ENCODE assay signal across 29 mouse cellular contexts in the genomic region with DNA sequence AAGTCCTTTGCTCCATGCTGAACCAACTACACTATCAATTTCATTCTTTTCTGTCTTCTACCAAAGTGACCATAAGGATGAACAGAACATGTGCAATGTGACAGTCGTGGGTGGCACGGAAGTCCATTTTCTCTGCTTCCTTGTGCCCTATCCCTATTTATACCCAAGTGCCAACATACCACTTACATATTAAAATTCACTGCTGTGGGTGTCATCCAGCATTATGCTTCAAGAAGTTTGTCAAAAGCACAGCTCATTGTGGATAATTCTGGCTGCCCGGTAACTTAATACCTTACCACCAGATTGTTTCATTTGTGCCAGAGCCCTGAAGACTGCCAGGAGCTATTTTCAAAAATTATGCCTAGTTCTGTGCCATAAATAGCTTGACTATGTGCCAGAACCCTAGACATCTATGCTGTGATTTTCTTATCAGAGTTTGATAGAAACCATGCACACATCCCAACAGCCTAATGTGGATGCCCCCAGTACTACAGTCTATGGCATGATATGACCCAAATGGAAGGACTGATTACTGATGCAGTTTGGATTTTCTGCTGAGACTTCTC. TPM values are rescaled to one million over a fixed set of nuclear protein-coding genes. Genes with fewer than 3 reads are reported as not detected.
DNase-seq lines count a peak whose midpoint lies in the region; ATAC-seq and TF ChIP-seq lines count a peak whose summit lies in the region.
"Had no signal": no experiment of that assay in that cellular context is flagged by ENCODE, and none has a peak within 500 bp of the region (broad histone marks: within the 10 kb centered on the region; RNA-seq: fewer than 3 reads in every experiment).

No protein-coding gene starts in this region.

- peak; percentile 55 to 61 for DNase-seq in heart, adult 18-20 months
- DNase-seq in heart, embryonic 10.5 days (ENCODE audit: low spot score), result no peak
- DNase-seq in heart, adult 11 months, result no peak
- peak; percentile 31 to 54 for DNase-seq in heart, postnatal 10 days
- DNase-seq: adrenal gland, postnatal 36 days; cerebellum, adult 2 months; cerebellum, postnatal 25 days; kidney, adult 8-10 months; lung, embryonic 14.5 days; lung, postnatal 14 days; retina, postnatal 1 day; spleen, adult 18-20 months; thymus, postnatal 25 days had no signal

- H3K9ac ChIP-seq in heart, embryonic 14.5 days (ENCODE audit: low read length), result no peak overlapping the region
- H3K9ac ChIP-seq: forebrain, embryonic 13.5 days; hindbrain, embryonic 12.5 days; intestine, embryonic 15.5 days; limb, embryonic 12.5 days; liver, embryonic 15.5 days; lung, embryonic 14.5 days; midbrain, embryonic 15.5 days; neural tube, embryonic 15.5 days had no signal

- TF ChIP-seq POLR2A in cortical plate, adult 2 months (IDR thresholded peaks at IDR 0.05; ENCODE audit: extremely low read depth, insufficient read depth, low read length), result no peak

- intact Hi-C loops in heart, postnatal 10 days (cut with DNase I), result no loop called here

- H3K27ac ChIP-seq in heart, embryonic 10.5 days, result no peak overlapping the region
- H3K27ac ChIP-seq in heart, embryonic 14.5 days (replicated peaks in 1 of 2; ENCODE audit: control insufficient read depth in 1 of 2, insufficient read depth in 1 of 2, low read depth in 2 of 2, low read length in 2 of 2), result peak overlapping the region in 1 of 2 experiments; percentile 53; a peak in 3 of 4 replicates
- 0 out of 2 replicates have a peak overlapping the region, but pooled peaks have one; percentile 13 for H3K27ac ChIP-seq in cortical plate, adult 2 months (ENCODE audit: insufficient read depth, low read length)
- H3K27ac ChIP-seq: forebrain, embryonic 13.5 days; hindbrain, embryonic 12.5 days; hindbrain, postnatal 0 days; intestine, embryonic 15.5 days; kidney, postnatal 0 days; limb, embryonic 12.5 days; liver, embryonic 15.5 days; midbrain, embryonic 10.5 days; midbrain, embryonic 15.5 days; neural tube, embryonic 15.5 days had no signal

- H3K9me3 ChIP-seq in heart, embryonic 10.5 days, result no peaks in the 10 kb centered on the region
- H3K9me3 ChIP-seq in heart, embryonic 14.5 days (ENCODE audit: control insufficient read depth, low read length), result no peaks in the 10 kb centered on the region
- H3K9me3 ChIP-seq: forebrain, embryonic 13.5 days; hindbrain, embryonic 12.5 days; intestine, embryonic 15.5 days; limb, embryonic 12.5 days; liver, embryonic 15.5 days; midbrain, embryonic 10.5 days; midbrain, embryonic 15.5 days; neural tube, embryonic 15.5 days had no signal

- no peak overlapping the region for H3K4me2 ChIP-seq in heart, embryonic 14.5 days (ENCODE audit: low read length)
- H3K4me2 ChIP-seq: forebrain, embryonic 13.5 days; hindbrain, embryonic 12.5 days; intestine, embryonic 15.5 days; limb, embryonic 12.5 days; liver, embryonic 15.5 days; lung, embryonic 14.5 days; midbrain, embryonic 15.5 days; neural tube, embryonic 15.5 days had no signal

- no peaks in the 10 kb centered on the region for H3K36me3 ChIP-seq in heart, embryonic 10.5 days
- H3K36me3 ChIP-seq in heart, embryonic 14.5 days (ENCODE audit: control insufficient read depth, insufficient read depth, low read length), result no peaks in the 10 kb centered on the region
- H3K36me3 ChIP-seq: hindbrain, embryonic 12.5 days; intestine, embryonic 15.5 days; limb, embryonic 12.5 days; liver, embryonic 15.5 days; midbrain, embryonic 10.5 days; midbrain, embryonic 15.5 days; neural tube, embryonic 15.5 days had no signal

- no peak for TF ChIP-seq CTCF in cortical plate, adult 2 months (IDR thresholded peaks at IDR 0.05; ENCODE audit: extremely low read depth, insufficient read depth, low read length)

- ATAC-seq in heart, embryonic 14.5 days (ENCODE audit: insufficient number of reproducible peaks, insufficient read depth, low FRiP score, low read depth), result 0 out of 2 replicates have a peak, but pooled peaks have one; percentile 35
- ATAC-seq in megakaryocyte-erythroid progenitor cell, adult 5-6 weeks (replicated peaks; ENCODE audit: low FRiP score, low TSS enrichment, poor library complexity, severe bottlenecking), result no peak
- ATAC-seq: CD4-positive, CD25-positive, alpha-beta regulatory T cell, adult 4 months; forebrain, embryonic 13.5 days; hindbrain, postnatal 0 days; intestine, embryonic 15.5 days; midbrain, embryonic 15.5 days had no signal

- H3K4me3 ChIP-seq in heart, embryonic 10.5 days, result no peak overlapping the region
- no peak overlapping the region for H3K4me3 ChIP-seq in heart, embryonic 14.5 days (ENCODE audit: control insufficient read depth in 1 of 2, insufficient read depth in 1 of 2, low read depth in 1 of 2, low read length in 2 of 2)
- H3K4me3 ChIP-seq in cortical plate, adult 2 months (ENCODE audit: insufficient read depth, low read length), result no peak overlapping the region
- H3K4me3 ChIP-seq: forebrain, embryonic 13.5 days; hindbrain, embryonic 12.5 days; intestine, embryonic 15.5 days; limb, embryonic 12.5 days; liver, embryonic 15.5 days; midbrain, embryonic 10.5 days; midbrain, embryonic 15.5 days; neural tube, embryonic 15.5 days had no signal

- no peaks in the 10 kb centered on the region for H3K4me1 ChIP-seq in heart, embryonic 10.5 days
- H3K4me1 ChIP-seq in heart, embryonic 14.5 days (ENCODE audit: control insufficient read depth in 2 of 2, insufficient read depth in 2 of 2, low read length in 2 of 2), result peaks cover 2 to 5% of the 10 kb centered on the region in 2 experiments; a peak in 2 of 4 replicates
- H3K4me1 ChIP-seq in cortical plate, adult 2 months (ENCODE audit: control insufficient read depth, insufficient read depth, low read length), result peaks cover 9% of the 10 kb centered on the region
- H3K4me1 ChIP-seq: forebrain, embryonic 13.5 days; hindbrain, embryonic 12.5 days; intestine, embryonic 15.5 days; liver, embryonic 15.5 days; midbrain, embryonic 10.5 days; midbrain, embryonic 15.5 days; neural tube, embryonic 15.5 days had no signal

- 81% methylated on average over 3 of the region's 3 CpGs for WGBS in heart, embryonic 10.5 days
- WGBS in heart, embryonic 14.5 days, result 67% methylated on average over 3 of the region's 3 CpGs

- no peaks in the 10 kb centered on the region for H3K27me3 ChIP-seq in heart, embryonic 10.5 days (ENCODE audit: insufficient read depth, poor library complexity, severe bottlenecking)
- no peaks in the 10 kb centered on the region for H3K27me3 ChIP-seq in heart, embryonic 14.5 days (ENCODE audit: control insufficient read depth, insufficient read depth, low read length)
- H3K27me3 ChIP-seq: forebrain, embryonic 13.5 days; hindbrain, embryonic 12.5 days; intestine, embryonic 15.5 days; limb, embryonic 12.5 days; liver, embryonic 15.5 days; midbrain, embryonic 15.5 days; neural tube, embryonic 15.5 days had no signal

RNA-seq across cellular contexts. Expression of a gene that starts 27.6 kb away (rescaled TPM):
- under 1 TPM in 1 of 2 experiments, not detected in 1; 0.31 TPM for total RNA-seq in heart, adult 18-20 months (2021)
- not detected in 2 replicates for polyA plus RNA-seq in heart, embryonic 10.5 days (2016; fragmentation: Nextera tagmentation; extraction: Ambion mirVana)
- not detected in 2 replicates for polyA plus RNA-seq in heart, embryonic 14.5 days (2014; fragmentation: Nextera tagmentation; extraction: Ambion mirVana)
- polyA plus RNA-seq in cortical plate, adult 2 months (2012; rRNA removed), result 30.7 and 31.9 TPM in 2 replicates
- under 1 TPM in 1 of 2 experiments, not detected in 1; 0.14 TPM for total RNA-seq in heart, postnatal 10 days (2021)
- not detected in 2 replicates for total RNA-seq in megakaryocyte-erythroid progenitor cell, adult 5-6 weeks (2014; fragmentation: Nextera tagmentation)
- not detected in 2 replicates for total RNA-seq in megakaryocyte-erythroid progenitor cell, adult 5-6 weeks (2017)
- total RNA-seq: granulocyte monocyte progenitor cell, adult 5-6 weeks; liver, adult 2 months had no signal
- polyA plus RNA-seq: CD4-positive, CD25-positive, alpha-beta regulatory T cell, adult 4 months; intestine, embryonic 15.5 days; limb, embryonic 12.5 days; liver, adult 2 months; liver, embryonic 15.5 days had no signal

Comparison
In these comparisons a context has a peak if more than half of its experiments do, and no peak if none do; other contexts are left out.
1. DNase-seq: peak in heart, adult 18-20 months (2 of 2) and heart, postnatal 10 days (2 of 2); none in heart, embryonic 10.5 days (single experiment) and heart, adult 11 months (single experiment).